Mouse (Mus musculus): ENCODE measurements around the gene Kif2c. TPM values are rescaled to one million over a fixed set of nuclear protein-coding genes. Genes with fewer than 3 reads are reported as not detected.

Kif2c gene
- polyA plus RNA-seq, 1 experiment = not detected

DNA sequence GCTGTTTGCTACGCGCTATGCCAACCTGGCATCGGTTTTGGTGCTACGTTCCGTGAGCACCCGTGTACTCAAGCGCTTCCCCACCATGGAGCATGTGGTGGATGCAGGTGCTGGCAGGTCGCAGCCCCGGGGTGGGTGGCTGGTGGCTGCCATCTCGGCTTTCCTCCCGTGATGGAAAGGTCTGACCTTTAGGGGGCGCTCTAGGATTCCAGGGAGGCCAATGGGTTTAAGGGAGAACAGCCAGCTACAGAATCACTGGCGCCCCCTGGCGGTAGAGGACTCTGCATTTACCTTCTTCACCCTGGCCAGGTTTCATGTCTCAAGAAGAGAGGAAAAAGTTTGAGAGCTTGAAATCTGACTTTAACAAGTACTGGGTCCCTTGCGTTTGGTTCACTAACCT, 36.3 kb downstream of the Kif2c start:
- Histone ChIP-seq H3K4me3 (ENCODE audit: insufficient read depth, low read depth, low read length) (no peak overlapping the region), H3K27ac (ENCODE audit: insufficient read depth, low read depth, low read length) (no peak overlapping the region), H3K4me1 (ENCODE audit: control insufficient read depth, insufficient read depth, low read length) (no peaks in the 10 kb centered on the region)
- TF ChIP-seq CTCF (IDR thresholded peaks at IDR 0.05; ENCODE audit: insufficient read depth, low read depth, low read length) (peak; percentile 69; the same call in 1 of the 2 replicates), POLR2A (IDR thresholded peaks at IDR 0.05; ENCODE audit: insufficient read depth, low read depth, low read length) (no peak)
- WGBS = 31% methylated on average over 15 of the region's 15 CpGs

GRCm38 (mm10) chr4:117145248-117145647, 37.2 kb downstream of the Kif2c start:
- Histone ChIP-seq H3K4me1 (ENCODE audit: control insufficient read depth, insufficient read depth, low read length) (no peaks in the 10 kb centered on the region), H3K4me3 (ENCODE audit: insufficient read depth, low read depth, low read length) (no peak overlapping the region), H3K27ac (ENCODE audit: insufficient read depth, low read depth, low read length) (no peak overlapping the region)
- 94% methylated on average over 13 of the region's 13 CpGs for WGBS
- no peak for TF ChIP-seq POLR2A (IDR thresholded peaks at IDR 0.05; ENCODE audit: insufficient read depth, low read depth, low read length)

DNA sequence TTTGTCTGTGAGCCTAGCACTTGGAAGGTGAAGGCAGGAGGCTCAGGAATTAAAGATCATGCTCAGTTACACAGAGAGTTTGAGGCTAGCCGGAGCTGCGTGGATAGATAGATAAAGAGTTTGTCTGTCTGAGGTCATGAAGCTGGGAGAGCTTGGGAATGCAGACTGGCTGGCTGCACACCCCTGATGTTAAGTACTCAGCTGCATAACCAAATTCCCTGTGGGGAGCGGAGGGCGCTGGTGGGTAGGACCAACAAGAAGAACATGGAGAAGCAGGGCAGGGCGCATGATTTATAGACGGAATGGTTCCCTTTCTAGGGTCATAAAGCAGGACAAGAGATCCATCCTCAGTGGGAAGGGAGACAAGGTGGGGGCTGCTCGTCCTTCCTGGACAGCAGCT, 39.4 kb downstream of the Kif2c start:
- no peaks in the 10 kb centered on the region for H3K4me1 ChIP-seq (ENCODE audit: control insufficient read depth, insufficient read depth, low read length)
- no peak overlapping the region for H3K4me3 ChIP-seq (ENCODE audit: insufficient read depth, low read depth, low read length)
- H3K27ac ChIP-seq (ENCODE audit: insufficient read depth, low read depth, low read length) = no peak overlapping the region
- TF ChIP-seq CTCF (IDR thresholded peaks at IDR 0.05; ENCODE audit: insufficient read depth, low read depth, low read length) (no peak), POLR2A (IDR thresholded peaks at IDR 0.05; ENCODE audit: insufficient read depth, low read depth, low read length) (no peak)
- WGBS = 80% methylated on average over 7 of the region's 7 CpGs

DNA sequence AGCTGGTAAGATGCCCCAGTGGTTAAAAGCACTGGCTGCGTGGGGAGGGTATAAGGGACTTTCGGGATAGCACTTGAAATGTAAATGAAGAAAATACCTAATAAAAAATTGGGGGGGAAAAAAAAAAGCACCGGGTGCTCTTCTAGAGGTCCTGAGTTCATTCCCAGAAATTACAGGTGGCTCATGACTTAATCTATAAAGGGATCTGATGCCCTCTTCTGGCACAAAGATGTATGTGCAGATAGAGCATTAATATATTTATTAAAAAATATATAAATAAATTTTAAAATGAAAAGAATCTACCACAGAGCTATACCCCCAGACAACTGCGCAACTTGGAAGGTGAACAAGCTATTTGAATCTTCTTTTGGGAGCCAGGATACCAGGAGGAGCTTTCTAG, 41.8 kb downstream of the Kif2c start:
- no peak overlapping the region for H3K27ac ChIP-seq (ENCODE audit: insufficient read depth, low read depth, low read length)
- no peak overlapping the region for H3K4me3 ChIP-seq (ENCODE audit: insufficient read depth, low read depth, low read length)
- WGBS = 42% methylated on average over 4 of the region's 4 CpGs
- TF ChIP-seq POLR2A (IDR thresholded peaks at IDR 0.05; ENCODE audit: insufficient read depth, low read depth, low read length) (no peak), CTCF (IDR thresholded peaks at IDR 0.05; ENCODE audit: insufficient read depth, low read depth, low read length) (no peak)
- no peaks in the 10 kb centered on the region for H3K4me1 ChIP-seq (ENCODE audit: control insufficient read depth, insufficient read depth, low read length)

- no peak overlapping the region for H3K27ac ChIP-seq (ENCODE audit: insufficient read depth, low read depth, low read length)
- TF ChIP-seq CTCF (IDR thresholded peaks at IDR 0.05; ENCODE audit: insufficient read depth, low read depth, low read length) (no peak), POLR2A (IDR thresholded peaks at IDR 0.05; ENCODE audit: insufficient read depth, low read depth, low read length) (no peak)
- H3K4me3 ChIP-seq (ENCODE audit: insufficient read depth, low read depth, low read length) = no peak overlapping the region
- WGBS = 3% methylated on average over 2 of the region's 2 CpGs
- no peaks in the 10 kb centered on the region for H3K4me1 ChIP-seq (ENCODE audit: control insufficient read depth, insufficient read depth, low read length)
Observed at GRCm38 (mm10) chr4:117139217-117139612, 43.2 kb downstream of the Kif2c start.

DNA sequence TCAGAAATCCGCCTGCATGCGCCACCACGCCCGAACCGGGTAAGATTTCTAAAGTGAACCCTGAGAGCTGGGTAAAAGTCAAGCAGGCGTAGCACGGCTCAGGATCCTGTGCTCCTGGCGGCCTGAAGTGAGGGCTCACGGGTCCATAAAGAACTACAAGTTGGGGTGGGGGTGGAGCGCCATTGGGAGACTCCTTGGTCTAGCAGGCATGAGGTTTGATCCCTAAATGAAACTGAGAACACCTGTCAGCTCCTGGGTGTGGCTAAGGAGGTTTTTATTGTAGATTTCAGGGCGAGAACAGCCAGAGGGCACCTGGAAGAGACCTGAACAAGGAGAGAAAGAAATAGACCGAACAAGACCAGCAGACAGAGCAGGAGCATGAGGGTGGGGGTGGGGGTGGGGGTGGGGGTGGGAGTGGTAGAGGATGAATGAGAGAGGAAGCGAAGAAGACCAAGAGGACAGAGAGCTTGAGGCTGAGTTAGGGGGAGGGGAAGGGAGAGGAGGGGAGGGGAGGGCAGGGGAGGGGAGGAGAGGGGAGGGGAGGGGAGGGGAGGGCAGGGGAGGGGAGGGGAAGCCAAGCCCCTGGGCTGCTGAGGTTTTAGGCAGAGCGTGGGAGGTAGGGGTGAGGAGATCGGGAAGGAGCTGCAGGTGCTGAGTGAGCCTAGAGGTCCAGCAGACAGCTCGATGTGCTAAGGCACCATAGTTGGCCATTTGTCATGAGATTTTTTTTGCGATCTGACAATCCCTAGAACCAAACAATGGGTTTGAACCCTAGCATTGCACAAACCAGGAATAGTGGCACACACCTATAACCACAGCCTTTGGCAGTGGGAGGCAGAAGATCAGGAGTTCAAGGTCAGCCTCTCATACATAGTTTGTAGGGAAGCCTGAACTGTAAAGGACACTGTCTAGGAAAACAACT, 43.9 kb downstream of the Kif2c start:
- Histone ChIP-seq H3K27ac (ENCODE audit: insufficient read depth, low read depth, low read length) (no peak overlapping the region), H3K4me3 (ENCODE audit: insufficient read depth, low read depth, low read length) (no peak overlapping the region), H3K4me1 (ENCODE audit: control insufficient read depth, insufficient read depth, low read length) (no peaks in the 10 kb centered on the region)
- TF ChIP-seq CTCF (IDR thresholded peaks at IDR 0.05; ENCODE audit: insufficient read depth, low read depth, low read length) (no peak), POLR2A (IDR thresholded peaks at IDR 0.05; ENCODE audit: insufficient read depth, low read depth, low read length) (no peak)
- 77% methylated on average over 16 of the region's 17 CpGs for WGBS

DNA sequence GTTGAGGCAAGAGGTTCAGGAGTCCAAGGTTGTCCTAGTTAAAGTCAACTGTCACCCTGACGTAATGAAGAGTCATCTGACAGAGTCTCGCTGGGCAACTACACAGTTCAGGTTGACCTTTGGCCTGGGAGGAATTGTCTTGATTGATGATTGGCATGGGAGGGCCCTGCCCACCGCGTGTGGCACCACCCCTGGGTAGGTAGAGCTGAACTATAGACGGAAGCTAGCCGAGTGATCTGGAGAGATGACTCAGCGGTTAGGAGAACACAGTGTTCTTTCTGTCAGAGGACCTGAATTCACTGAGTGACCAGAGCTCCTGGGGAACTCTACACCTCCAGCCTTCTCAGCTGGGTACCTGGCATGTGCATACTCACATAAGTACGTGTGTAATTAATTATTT, 46.4 kb downstream of the Kif2c start:
- 41% methylated on average over 8 of the region's 8 CpGs for WGBS
- Histone ChIP-seq H3K4me1 (ENCODE audit: control insufficient read depth, insufficient read depth, low read length) (peaks cover 15% of the 10 kb centered on the region; the same call in 1 of the 2 replicates), H3K4me3 (ENCODE audit: insufficient read depth, low read depth, low read length) (no peak overlapping the region), H3K27ac (ENCODE audit: insufficient read depth, low read depth, low read length) (no peak overlapping the region)
- TF ChIP-seq POLR2A (IDR thresholded peaks at IDR 0.05; ENCODE audit: insufficient read depth, low read depth, low read length) = no peak
- TF ChIP-seq CTCF (IDR thresholded peaks at IDR 0.05; ENCODE audit: insufficient read depth, low read depth, low read length) = no peak

- Histone ChIP-seq H3K27ac (ENCODE audit: insufficient read depth, low read depth, low read length) (no peak overlapping the region), H3K4me1 (ENCODE audit: control insufficient read depth, insufficient read depth, low read length) (peaks cover 15% of the 10 kb centered on the region; the same call in 1 of the 2 replicates), H3K4me3 (ENCODE audit: insufficient read depth, low read depth, low read length) (no peak overlapping the region)
- 29% methylated on average over 2 of the region's 2 CpGs for whole genome bisulfite sequencing
- TF ChIP-seq CTCF (IDR thresholded peaks at IDR 0.05; ENCODE audit: insufficient read depth, low read depth, low read length) = no peak
- TF ChIP-seq POLR2A (IDR thresholded peaks at IDR 0.05; ENCODE audit: insufficient read depth, low read depth, low read length) = no peak
Observed at GRCm38 (mm10) chr4:117134601-117134995, 47.8 kb downstream of the Kif2c start.

DNA sequence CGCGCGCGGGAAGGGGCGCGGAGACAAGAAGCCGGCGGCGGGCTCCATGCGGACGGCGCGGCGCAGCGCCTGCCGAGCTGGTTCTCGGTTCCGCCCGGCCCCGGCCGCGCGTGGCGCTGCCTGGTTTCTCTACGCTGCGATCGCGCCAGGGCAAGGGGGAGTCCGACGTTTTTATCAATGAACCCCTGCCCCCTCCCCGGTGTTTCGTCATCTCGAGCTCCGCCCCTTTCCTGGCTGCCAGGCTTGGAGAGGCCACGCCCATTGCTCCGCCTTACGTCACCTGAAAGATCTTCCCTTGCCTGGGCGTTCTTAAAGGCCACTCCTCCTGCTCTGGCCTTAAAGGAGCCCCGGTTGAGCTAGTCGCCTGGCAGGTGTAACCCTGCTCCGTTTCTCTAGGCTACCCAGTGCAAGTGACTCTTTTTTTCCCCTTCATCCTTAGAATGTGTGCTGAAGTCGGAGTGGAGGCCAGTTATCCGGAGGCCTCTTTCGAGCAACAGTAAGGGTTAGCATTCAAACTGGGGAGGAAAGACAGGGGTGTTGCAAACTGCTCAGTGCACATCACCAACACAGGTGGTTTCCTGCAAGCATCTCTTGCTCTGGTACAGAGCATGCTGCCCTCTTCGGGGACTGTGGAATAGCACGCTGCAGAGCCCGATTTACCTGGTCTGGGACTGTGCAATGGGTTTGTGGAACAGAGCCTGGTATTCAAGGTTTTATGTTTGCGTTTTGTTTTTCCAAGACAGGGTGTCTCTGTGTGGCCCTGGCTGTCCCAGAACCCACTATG, 48.4 kb downstream of the Kif2c start, which contains the start of gene Plk3:
TSS of gene Plk3 (minus strand) at position 147 of the 784 bp plus-strand sequence.
- WGBS = 2% methylated on average over 48 of the region's 48 CpGs
- Histone ChIP-seq H3K27ac (ENCODE audit: insufficient read depth, low read depth, low read length) (no peak within 1 kb of the TSS), H3K4me1 (ENCODE audit: control insufficient read depth, insufficient read depth, low read length) (peaks cover 15% of the 10 kb centered on the region; the same call in 1 of the 2 replicates), H3K4me3 (ENCODE audit: insufficient read depth, low read depth, low read length) (peak within 1 kb of the TSS; percentile 75)
- no peak for TF ChIP-seq CTCF (IDR thresholded peaks at IDR 0.05; ENCODE audit: insufficient read depth, low read depth, low read length)
- peak; percentile 50; the same call in 1 of the 2 replicates for TF ChIP-seq POLR2A (IDR thresholded peaks at IDR 0.05; ENCODE audit: insufficient read depth, low read depth, low read length)
